Mouse (Mus musculus): Measurements from ENCODE around the gene Ier5.

- TF ChIP-seq CTCF (IDR thresholded peaks at IDR 0.05; ENCODE audit: control insufficient read depth, insufficient read depth, low read length) (peak; percentile 99), POLR2A (IDR thresholded peaks at IDR 0.05; ENCODE audit: borderline replicate concordance, control insufficient read depth, low read depth, low read length) (peak; percentile 49; the same call in 1 of the 2 replicates)
These were observed 50.5 kb downstream of the Ier5 start for GRCm38 (mm10) chr1:155048947-155049346.

All from bone marrow, adult 2 months (tissue).